Mouse (Mus musculus) lung, postnatal 0 days (tissue): ENCODE measurements around the gene Wasf2.

Source experiments
- CTCF ChIP-seq: IDR thresholded peaks from 2 replicates; pipeline ENCODE4 v1.5.1; 2016; ENCODE audit warnings: antibody characterized with exemption, mild to moderate bottlenecking
- EP300 ChIP-seq: IDR thresholded peaks from 2 replicates; pipeline ENCODE4 v1.6.1; 2016; ENCODE audit warnings: antibody characterized with exemption, mild to moderate bottlenecking, control low read depth

DNA sequence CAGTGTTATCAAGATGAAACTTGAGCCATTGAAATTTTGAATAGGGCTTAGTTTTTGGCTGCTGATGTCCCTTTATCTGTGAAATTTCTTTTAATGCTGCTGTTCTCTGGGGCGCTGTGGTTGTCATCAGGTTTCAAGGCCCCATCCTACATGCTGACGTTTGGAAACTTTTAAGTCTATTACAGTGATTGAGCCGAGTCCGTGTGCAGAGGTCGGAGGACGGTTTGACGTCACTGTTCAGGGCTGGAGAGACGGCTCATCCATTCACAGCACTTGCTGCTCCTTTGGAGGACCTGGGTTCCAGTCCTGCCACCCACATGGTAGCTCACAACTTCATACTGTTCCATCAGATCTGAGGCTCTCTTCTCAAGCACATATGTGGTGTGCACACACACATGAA is 29.9 kb downstream of the Wasf2 start:
- TF ChIP-seq CTCF (no peak), EP300 (no peak)
